Mouse (Mus musculus): ENCODE results near the gene Lrrc31. TPM values are rescaled to one million over a fixed set of nuclear protein-coding genes. Genes with fewer than 3 reads are reported as not detected.
A peak's percentile ranks its signal among the peaks of the same experiment; 100 is the strongest.

Lrrc31 gene
- total RNA-seq, 2 experiments from 2014 or later, result not detected

DNA sequence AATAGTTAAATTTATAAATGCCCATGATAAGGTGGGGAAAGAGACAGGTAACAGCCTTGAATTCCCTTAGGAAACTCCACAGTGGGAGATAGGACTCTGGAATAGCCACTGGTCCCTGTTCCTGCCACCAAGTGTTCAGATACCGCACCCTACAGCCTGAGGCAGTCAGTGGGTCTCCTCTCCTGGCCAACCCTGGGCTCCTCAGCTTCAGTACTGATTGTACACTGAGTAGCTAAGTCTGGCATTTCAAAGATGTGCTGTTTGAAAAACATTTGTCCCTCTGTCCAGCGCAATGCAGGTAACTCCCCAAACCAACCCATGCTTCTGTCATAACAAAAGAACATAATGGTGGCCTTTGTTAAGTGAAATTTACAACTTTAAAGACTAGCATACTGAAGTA lies 4.0 kb downstream of the Lrrc31 start:
- DNase-seq, result no peak
- intact Hi-C loops (cut with DNase I), result loop anchor here (5.0 kb wide), 1 partner anchor 97 kb away; the partner anchor contains the start of gene Sec62

DNA sequence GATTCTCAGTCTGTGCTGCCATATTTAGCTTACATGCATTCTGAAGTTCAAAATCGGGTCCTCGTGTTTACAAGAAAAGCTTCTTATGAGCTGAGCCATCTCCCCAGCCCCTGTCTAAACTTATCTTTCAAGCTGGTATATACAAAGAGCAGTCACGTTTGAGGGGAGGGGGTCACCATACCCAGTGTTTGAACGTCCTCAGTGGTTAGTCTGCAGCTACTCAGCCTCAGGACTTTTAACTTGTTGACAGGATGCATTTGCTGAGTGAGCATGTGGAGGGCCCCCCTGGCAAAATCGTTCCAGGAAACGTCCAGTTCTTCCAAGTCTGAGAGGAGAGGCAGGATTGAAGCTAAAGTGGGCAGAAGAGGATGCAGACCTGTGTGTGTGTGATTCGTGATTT lies 8.7 kb downstream of the Lrrc31 start:
- no peak for DNase-seq
- intact Hi-C loops (cut with DNase I), result no loop called here

DNA sequence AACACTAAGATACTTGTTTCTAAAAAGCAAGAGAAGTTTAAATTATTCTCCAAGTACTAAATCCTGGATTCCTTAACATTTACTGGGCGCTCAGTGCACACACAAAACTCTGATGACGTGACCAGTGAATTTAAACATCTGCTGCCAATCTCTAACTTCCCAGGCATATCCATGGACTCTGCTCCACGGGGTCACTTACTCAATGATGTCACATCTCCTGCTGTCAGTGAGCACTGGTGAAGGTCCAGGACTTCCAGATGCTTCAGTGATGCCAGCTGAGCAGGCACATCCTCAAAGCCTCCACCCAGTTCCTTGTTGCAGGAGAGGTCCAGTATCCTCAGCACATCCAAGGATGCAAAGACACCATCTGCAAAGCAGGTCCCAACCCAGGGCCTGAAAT lies 12.4 kb downstream of the Lrrc31 start:
- no peak for DNase-seq

DNA sequence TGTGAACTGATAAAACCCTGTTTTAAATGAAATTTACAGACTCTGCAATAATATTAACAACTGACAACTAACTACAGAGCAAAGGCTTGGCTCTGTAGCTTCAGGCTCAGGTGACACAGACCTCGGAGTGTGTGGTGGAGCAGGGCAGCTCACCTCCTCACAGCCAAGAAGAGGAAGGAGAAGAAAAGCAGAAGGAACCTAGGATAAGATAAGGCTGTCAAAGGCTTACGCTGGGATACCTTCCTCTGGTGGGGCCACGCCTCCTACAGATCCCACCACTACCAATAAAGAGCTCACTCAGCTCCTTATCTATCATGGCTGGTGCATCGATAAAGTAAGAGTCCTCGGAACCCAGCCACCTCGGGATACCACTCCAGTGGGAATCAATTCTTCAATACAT lies 16.5 kb downstream of the Lrrc31 start:
- intact Hi-C loops (cut with DNase I), result no loop called here
- DNase-seq, result no peak

More for the DNA sequence above, 12.4 kb downstream of the Lrrc31 start:
- intact Hi-C loops (cut with DNase I), result no loop called here

DNA sequence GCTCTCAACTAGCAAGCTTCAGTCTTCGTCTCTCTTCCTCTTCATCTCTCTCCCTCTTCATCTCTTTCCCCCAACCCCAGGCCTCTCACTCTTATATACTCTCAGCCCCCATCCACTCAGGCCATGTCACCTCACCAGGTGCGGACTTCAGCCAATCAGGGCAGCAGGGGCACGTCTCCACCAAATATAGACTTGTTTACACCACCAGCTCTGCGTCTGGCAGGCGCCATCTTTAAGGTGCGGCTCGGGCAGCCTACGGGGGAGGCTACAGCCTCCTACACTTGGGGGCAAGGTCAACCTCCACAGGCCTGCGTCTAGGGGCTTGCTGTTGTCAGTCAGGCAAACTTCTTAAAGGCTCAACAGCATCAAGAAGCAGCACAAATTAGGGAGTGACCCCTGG lies 41.2 kb downstream of the Lrrc31 start:
- intact Hi-C loops (cut with DNase I), result no loop called here
- DNase-seq, result no peak

DNA sequence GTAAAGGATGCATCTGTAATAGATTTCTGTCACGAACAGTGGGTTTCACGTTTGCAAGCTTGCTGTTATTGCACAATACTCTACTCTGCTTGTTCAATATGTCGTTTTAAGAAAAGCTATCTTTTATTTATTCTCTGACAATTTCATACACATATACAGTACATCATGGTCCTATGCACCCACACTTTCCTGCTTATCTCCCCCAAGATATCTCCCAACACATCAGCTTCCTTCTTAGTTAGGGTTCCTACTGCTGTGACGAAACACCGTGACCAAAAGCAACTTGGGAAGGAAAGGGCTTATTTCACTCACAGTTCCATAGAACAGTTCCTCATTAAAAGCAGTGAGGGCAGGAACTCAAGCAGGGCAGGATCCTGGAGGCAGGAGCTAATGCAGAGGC lies 43.7 kb downstream of the Lrrc31 start:
- intact Hi-C loops (cut with DNase I), result no loop called here
- no peak for DNase-seq

DNA sequence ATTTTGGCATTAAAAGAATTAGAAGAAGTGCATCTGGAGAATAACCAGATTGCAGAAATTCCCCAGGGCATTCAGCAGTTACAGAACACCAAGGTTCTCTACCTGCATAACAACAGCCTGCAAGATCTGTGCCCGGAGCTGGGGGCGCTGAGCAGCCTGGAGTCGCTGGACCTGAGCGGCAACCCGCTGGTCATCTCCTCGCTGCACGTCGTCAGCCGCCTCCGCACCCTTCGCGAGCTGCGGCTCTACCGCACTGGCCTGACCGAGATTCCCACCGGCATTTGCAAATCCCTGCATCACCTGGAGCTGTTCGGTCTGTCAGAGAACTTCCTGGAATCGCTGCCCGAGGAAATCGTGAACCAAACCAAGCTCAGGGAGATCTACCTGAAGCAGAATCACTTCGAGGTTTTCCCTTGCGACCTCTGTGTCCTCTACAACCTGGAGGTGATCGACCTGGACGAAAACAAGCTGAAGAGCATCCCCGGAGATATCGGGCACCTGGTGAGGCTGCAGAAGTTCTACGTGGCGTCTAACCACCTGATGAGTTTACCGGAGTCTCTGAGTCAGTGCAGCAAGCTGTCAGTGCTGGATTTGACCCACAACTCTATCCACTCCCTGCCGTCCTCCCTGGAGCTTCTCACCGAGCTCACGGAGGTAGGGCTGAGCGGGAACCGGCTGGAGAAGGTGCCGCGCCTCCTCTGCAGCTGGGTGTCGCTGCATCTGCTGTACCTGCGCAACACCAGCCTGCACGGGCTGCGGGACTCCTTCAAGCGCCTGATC lies 49.4 kb downstream of the Lrrc31 start:
- intact Hi-C loops (cut with DNase I), result no loop called here
- DNase-seq, result peak; percentile 6

DNA sequence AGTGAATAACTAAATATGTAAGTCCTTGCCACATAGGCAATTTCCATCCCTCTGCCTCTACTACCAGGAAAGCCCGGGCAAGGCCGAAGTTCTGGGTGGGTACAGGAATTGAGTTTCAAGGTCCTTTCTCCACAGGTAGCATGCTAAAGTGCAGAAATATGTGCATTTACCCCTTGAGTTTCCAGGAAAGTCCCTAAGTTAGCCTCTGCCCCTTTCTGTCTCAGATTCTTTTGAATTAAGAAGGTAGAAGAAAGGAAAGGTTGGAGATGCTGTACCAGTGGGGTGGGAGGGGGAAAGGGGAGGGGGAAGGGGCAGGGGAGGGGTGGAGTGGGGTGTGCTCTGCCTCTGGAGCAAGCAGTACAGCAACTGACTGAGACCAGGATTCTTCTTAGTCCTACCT lies 51.2 kb downstream of the Lrrc31 start:
- no peak for DNase-seq
- intact Hi-C loops (cut with DNase I), result no loop called here

DNA sequence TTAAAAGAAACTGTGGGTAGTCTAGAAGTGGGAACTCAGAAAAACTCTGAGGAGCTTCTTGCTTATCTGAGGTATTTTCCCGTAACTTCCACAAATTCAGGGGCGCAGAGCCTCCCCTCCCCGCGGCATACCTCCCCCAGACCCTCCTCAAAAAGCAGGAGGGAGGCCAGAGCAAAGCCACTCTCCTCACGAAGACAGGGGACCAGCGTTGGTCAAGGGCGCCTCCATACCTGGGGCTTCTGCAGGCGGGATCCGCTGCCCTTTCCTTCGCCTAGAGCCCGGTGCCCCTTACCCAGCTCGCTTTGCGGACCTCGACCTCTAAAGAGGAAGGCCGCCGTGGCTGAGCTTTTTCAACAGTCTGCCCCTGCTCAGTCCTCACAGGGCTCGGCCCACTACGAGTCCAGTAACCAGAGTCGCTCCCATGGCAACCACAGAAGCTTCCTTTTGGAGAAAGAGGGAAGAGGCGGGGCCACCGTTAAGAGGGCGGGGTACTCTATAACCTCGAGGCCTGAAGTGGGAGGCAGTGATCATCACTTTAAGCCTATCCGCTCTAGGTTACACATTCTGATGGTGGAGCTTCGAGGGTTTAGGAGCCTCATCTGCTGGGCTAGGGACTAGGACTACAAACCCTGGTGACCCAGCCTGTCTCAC lies 52.1 kb downstream of the Lrrc31 start, which contains the start of gene Lrrc34:
Gene Lrrc34 (minus strand): TSS at position 430 of the 651 bp plus-strand sequence.
- intact Hi-C loops (cut with DNase I), result no loop called here
- peak; percentile 42 for DNase-seq

DNA sequence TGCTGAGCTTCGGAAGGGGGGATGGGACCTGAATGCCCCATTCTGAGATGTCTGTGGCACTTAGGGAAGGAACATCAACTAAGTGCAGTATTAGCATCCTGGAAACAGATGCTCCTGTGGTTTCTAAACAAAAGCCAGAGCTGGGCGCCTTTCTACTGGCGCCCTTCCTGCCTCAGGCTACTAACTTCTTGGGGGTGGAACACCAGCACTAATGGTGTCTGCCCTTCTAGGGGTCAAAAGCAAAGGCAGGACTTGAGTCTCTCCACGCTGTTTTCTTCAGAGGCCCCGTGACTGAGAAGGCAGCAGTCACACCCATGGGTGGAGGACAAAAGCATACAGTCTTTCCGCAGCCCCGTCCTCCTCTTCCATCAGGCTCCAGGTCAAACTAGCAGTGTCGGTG lies 52.9 kb downstream of the Lrrc31 start:
- DNase-seq, result no peak
- intact Hi-C loops (cut with DNase I), result no loop called here

DNA sequence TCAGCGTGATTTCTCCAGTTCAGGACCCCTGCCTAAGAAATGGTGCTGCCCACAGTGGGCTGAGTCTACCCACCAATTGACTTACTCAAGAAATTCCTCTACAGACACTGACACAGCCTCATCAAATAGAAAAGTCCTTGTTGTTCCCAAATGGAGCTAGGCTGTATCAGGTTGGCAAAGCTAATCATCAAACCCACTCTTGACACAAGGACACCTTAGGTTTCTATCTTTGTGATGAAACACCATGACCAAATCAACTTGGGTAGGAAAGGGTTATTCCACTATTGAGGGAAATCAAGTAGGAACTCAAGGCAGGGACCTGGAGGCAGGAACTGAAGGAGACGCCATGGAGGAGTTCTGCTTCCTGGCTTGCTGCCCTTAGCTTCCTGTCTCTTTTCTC lies 55.4 kb downstream of the Lrrc31 start, which contains the start of gene Lrriq4:
Gene Lrriq4 (plus strand): TSS at position 301 of the 400 bp plus-strand sequence.
- DNase-seq, result peak; percentile 38
- intact Hi-C loops (cut with DNase I), result no loop called here

DNA sequence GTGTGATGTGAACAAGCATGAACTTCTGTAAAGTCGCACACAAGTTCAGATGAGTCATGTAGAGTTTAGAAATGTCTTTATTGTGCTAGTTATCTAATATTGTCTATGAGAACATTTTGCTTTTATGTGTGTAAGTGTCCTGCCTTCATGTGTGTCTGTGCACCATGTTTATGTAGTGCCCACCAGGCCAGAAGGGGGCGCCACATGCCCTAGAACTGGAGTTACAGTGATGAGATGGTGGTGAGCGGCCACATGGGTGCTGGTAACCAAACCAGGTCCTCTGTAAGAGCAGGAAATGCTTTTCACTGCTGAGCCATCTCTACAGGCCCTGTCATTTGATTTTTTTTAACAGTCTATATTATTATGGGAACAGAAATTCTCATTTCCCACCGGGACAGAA lies 64.0 kb downstream of the Lrrc31 start:
- no peak for DNase-seq
- intact Hi-C loops (cut with DNase I), result no loop called here

DNA sequence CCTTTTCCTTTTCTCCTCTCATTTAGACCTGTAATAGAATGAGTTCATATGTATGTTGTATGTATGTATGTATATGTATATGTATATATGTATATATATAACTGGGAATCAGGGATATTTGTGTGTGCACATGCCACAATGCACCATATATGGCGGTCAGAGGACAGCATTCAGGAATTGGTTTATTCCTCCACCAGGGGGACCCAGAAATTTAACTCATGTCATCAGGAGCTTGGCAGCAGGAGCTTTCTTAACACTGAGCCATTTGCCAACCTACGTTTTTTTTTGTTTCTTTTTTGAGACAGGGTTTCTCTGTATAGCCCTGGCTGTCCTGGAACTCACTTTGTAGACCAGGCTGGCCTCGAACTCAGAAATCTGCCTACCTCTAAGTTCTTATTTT lies 66.0 kb downstream of the Lrrc31 start:
- no peak for DNase-seq
- intact Hi-C loops (cut with DNase I), result no loop called here

Other genes starting within 250 kb of the Lrrc31 start
- 1 to 10 TPM; 5.3 to 6.0 TPM for gene Mecom, start 151.8 kb downstream of the Lrrc31 start, total RNA-seq (2021)
- gene Actrt3, start 99.9 kb downstream of the Lrrc31 start, total RNA-seq (2021), result 1 to 10 TPM; 1.0 to 1.5 TPM
- 10 to 100 TPM; 23.3 to 24.4 TPM for gene Mynn, start 97.8 kb downstream of the Lrrc31 start, total RNA-seq (2021)
- gene Lrriq4, start 55.3 kb downstream of the Lrrc31 start, total RNA-seq (2021), result not detected
- under 1 TPM in 1 of 2 experiments, not detected in 1; 0.58 TPM for gene Lrrc34, start 52.0 kb downstream of the Lrrc31 start, total RNA-seq (2021)
- gene Samd7, start 46.5 kb upstream of the Lrrc31 start, total RNA-seq (2021), result under 1 TPM in 1 of 2 experiments, not detected in 1; 0.22 TPM
- gene Sec62, start 93.0 kb upstream of the Lrrc31 start, total RNA-seq (2021), result 10 to 100 TPM; 68.5 to 68.7 TPM
- 1 to 10 TPM in 1 of 2 experiments, under 1 TPM in 1; 0.90 to 1.8 TPM for gene Gpr160, start 156.1 kb upstream of the Lrrc31 start, total RNA-seq (2021)